In genomic region chr14:21356286-21356685, GRCm38 (mm10) we compare ENCODE assay signal across 28 mouse cellular contexts.
DNase-seq lines count a peak whose midpoint lies in the region; ATAC-seq and TF ChIP-seq lines count a peak whose summit lies in the region.
"Had no signal": no experiment of that assay in that cellular context is flagged by ENCODE, and none has a peak within 500 bp of the region (broad histone marks: within the 10 kb centered on the region; RNA-seq: fewer than 3 reads in every experiment).

No protein-coding gene starts in this region.

- ATAC-seq in kidney, postnatal 0 days (replicated peaks; ENCODE audit: low FRiP score, low read depth) = no peak
- peak; percentile 76; the same call in 1 of the 2 replicates for ATAC-seq in lung, embryonic 15.5 days (ENCODE audit: borderline replicate concordance, extremely low read depth, low FRiP score, low TSS enrichment)
- ATAC-seq in lung, postnatal 0 days = no peak
- ATAC-seq in limb, embryonic 14.5 days (ENCODE audit: low FRiP score, low read depth) = peak; percentile 65; the same call in 1 of the 2 replicates
- peak; percentile 78; the same call in 1 of the 2 replicates for ATAC-seq in stomach, embryonic 16.5 days (ENCODE audit: insufficient read depth, low FRiP score)
- ATAC-seq: forebrain, embryonic 14.5 days; forebrain, postnatal 0 days; Patski had no signal

- no peak overlapping the region for H3K27ac ChIP-seq in kidney, postnatal 0 days
- no peak overlapping the region for H3K27ac ChIP-seq in lung, embryonic 15.5 days
- no peak overlapping the region for H3K27ac ChIP-seq in lung, postnatal 0 days (ENCODE audit: low read length)
- no peak overlapping the region for H3K27ac ChIP-seq in limb, embryonic 14.5 days (replicated peaks; ENCODE audit: low read depth, low read length)
- no peak overlapping the region for H3K27ac ChIP-seq in stomach, embryonic 16.5 days (ENCODE audit: low read length)
- H3K27ac ChIP-seq: embryonic facial prominence, embryonic 12.5 days; embryonic facial prominence, embryonic 15.5 days; heart, embryonic 15.5 days; hindbrain, embryonic 10.5 days; hindbrain, embryonic 13.5 days had no signal

- TF ChIP-seq POLR2A in limb, embryonic 14.5 days (IDR thresholded peaks at IDR 0.05; ENCODE audit: borderline replicate concordance, extremely low read depth, insufficient read depth, insufficient read length) = no peak

- DNase-seq in kidney, postnatal 0 days (ENCODE audit: low spot score) = peak; percentile 72
- no peak for DNase-seq in kidney, adult 8-10 months
- no peak for DNase-seq in lung, postnatal 0 days (ENCODE audit: low spot score)
- peak; percentile 84 for DNase-seq in limb, embryonic 14.5 days (ENCODE audit: low spot score)
- DNase-seq in frontal cortex, adult 2 months (ENCODE audit: extremely low spot score in 1 of 2, low spot score in 1 of 2) = no peak
- DNase-seq: adrenal gland, adult 2 months; adrenal gland, postnatal 14 days; B cell, adult 2 months; cerebellum, adult 11 months; cerebellum, adult 2 months; cerebellum, adult 9-11 months; cerebellum, postnatal 25 days; forebrain, postnatal 0 days; gastrocnemius, postnatal 25 days; heart, adult 18-20 months; heart, postnatal 10 days; heart, postnatal 36 days had no signal

- no peaks in the 10 kb centered on the region for H3K9me3 ChIP-seq in kidney, postnatal 0 days (replicated peaks; ENCODE audit: low read length)
- no peaks in the 10 kb centered on the region for H3K9me3 ChIP-seq in lung, embryonic 15.5 days
- H3K9me3 ChIP-seq in lung, postnatal 0 days (ENCODE audit: low read length) = no peaks in the 10 kb centered on the region
- no peaks in the 10 kb centered on the region for H3K9me3 ChIP-seq in limb, embryonic 14.5 days (ENCODE audit: control insufficient read depth, low read length)
- peaks cover 4% of the 10 kb centered on the region; the same call in 1 of the 2 replicates for H3K9me3 ChIP-seq in stomach, embryonic 16.5 days (replicated peaks; ENCODE audit: control insufficient read depth, low read length)
- H3K9me3 ChIP-seq: embryonic facial prominence, embryonic 12.5 days; embryonic facial prominence, embryonic 15.5 days; heart, embryonic 12.5 days; heart, embryonic 15.5 days; hindbrain, embryonic 10.5 days; hindbrain, embryonic 13.5 days had no signal

- H3K4me1 ChIP-seq in kidney, postnatal 0 days (replicated peaks; ENCODE audit: insufficient read depth, low read length) = no peaks in the 10 kb centered on the region
- peaks cover 4% of the 10 kb centered on the region; the same call in 1 of the 2 replicates for H3K4me1 ChIP-seq in lung, embryonic 15.5 days
- no peaks in the 10 kb centered on the region for H3K4me1 ChIP-seq in lung, postnatal 0 days (ENCODE audit: insufficient read depth, low read depth, low read length)
- peaks cover 27% of the 10 kb centered on the region for H3K4me1 ChIP-seq in limb, embryonic 14.5 days (ENCODE audit: control insufficient read depth, insufficient read depth, low read length)
- no peaks in the 10 kb centered on the region for H3K4me1 ChIP-seq in stomach, embryonic 16.5 days (ENCODE audit: control insufficient read depth, insufficient read depth, low read length)
- H3K4me1 ChIP-seq: embryonic facial prominence, embryonic 12.5 days; embryonic facial prominence, embryonic 15.5 days had no signal

- H3K4me3 ChIP-seq in kidney, postnatal 0 days (replicated peaks; ENCODE audit: low read depth, low read length) = no peak overlapping the region
- H3K4me3 ChIP-seq in lung, embryonic 15.5 days = no peak overlapping the region
- no peak overlapping the region for H3K4me3 ChIP-seq in lung, postnatal 0 days (ENCODE audit: low read depth, low read length)
- H3K4me3 ChIP-seq in limb, embryonic 14.5 days (replicated peaks; ENCODE audit: low read length) = no peak overlapping the region
- H3K4me3 ChIP-seq in stomach, embryonic 16.5 days (replicated peaks; ENCODE audit: low read length) = no peak overlapping the region
- H3K4me3 ChIP-seq: embryonic facial prominence, embryonic 12.5 days; embryonic facial prominence, embryonic 15.5 days; heart, embryonic 12.5 days; heart, embryonic 15.5 days; hindbrain, embryonic 10.5 days; hindbrain, embryonic 13.5 days had no signal

- no peak overlapping the region for H3K4me2 ChIP-seq in kidney, postnatal 0 days (ENCODE audit: low read length)
- no peak overlapping the region for H3K4me2 ChIP-seq in lung, embryonic 15.5 days
- no peak overlapping the region for H3K4me2 ChIP-seq in lung, postnatal 0 days (replicated peaks; ENCODE audit: low read depth, low read length)
- H3K4me2 ChIP-seq in limb, embryonic 14.5 days (replicated peaks; ENCODE audit: low read depth, low read length, severe bottlenecking) = no peak overlapping the region
- H3K4me2 ChIP-seq in stomach, embryonic 16.5 days (ENCODE audit: low read depth, low read length) = no peak overlapping the region
- H3K4me2 ChIP-seq: embryonic facial prominence, embryonic 12.5 days; embryonic facial prominence, embryonic 15.5 days; heart, embryonic 12.5 days; heart, embryonic 15.5 days; hindbrain, embryonic 13.5 days had no signal

- no peaks in the 10 kb centered on the region for H3K27me3 ChIP-seq in kidney, postnatal 0 days (ENCODE audit: insufficient read depth, low read length)
- H3K27me3 ChIP-seq in lung, embryonic 15.5 days = no peaks in the 10 kb centered on the region
- no peaks in the 10 kb centered on the region for H3K27me3 ChIP-seq in lung, postnatal 0 days (replicated peaks; ENCODE audit: insufficient read depth, low read length)
- no peaks in the 10 kb centered on the region for H3K27me3 ChIP-seq in limb, embryonic 14.5 days (ENCODE audit: control insufficient read depth, insufficient read depth, low read length)
- H3K27me3 ChIP-seq in stomach, embryonic 16.5 days (ENCODE audit: control insufficient read depth, insufficient read depth, low read length) = no peaks in the 10 kb centered on the region
- H3K27me3 ChIP-seq: CH12.LX; embryonic facial prominence, embryonic 12.5 days; embryonic facial prominence, embryonic 15.5 days; heart, embryonic 12.5 days; heart, embryonic 15.5 days; hindbrain, embryonic 13.5 days; Patski had no signal

- WGBS in kidney, postnatal 0 days = 58% methylated on average over 1 of the region's 1 CpGs
- 42% methylated on average over 1 of the region's 1 CpGs for WGBS in lung, embryonic 15.5 days
- 37% methylated on average over 1 of the region's 1 CpGs for WGBS in lung, postnatal 0 days
- WGBS in limb, embryonic 14.5 days = 21% methylated on average over 1 of the region's 1 CpGs
- WGBS in stomach, embryonic 16.5 days = 42% methylated on average over 1 of the region's 1 CpGs

- no peak overlapping the region for H3K9ac ChIP-seq in kidney, postnatal 0 days (ENCODE audit: low read depth, low read length)
- H3K9ac ChIP-seq in lung, embryonic 15.5 days = no peak overlapping the region
- H3K9ac ChIP-seq in lung, postnatal 0 days (replicated peaks; ENCODE audit: low read depth) = no peak overlapping the region
- H3K9ac ChIP-seq in limb, embryonic 14.5 days (ENCODE audit: low read depth, low read length, severe bottlenecking) = no peak overlapping the region
- H3K9ac ChIP-seq in stomach, embryonic 16.5 days (ENCODE audit: low read length) = no peak overlapping the region
- H3K9ac ChIP-seq: embryonic facial prominence, embryonic 12.5 days; embryonic facial prominence, embryonic 15.5 days; forebrain, postnatal 0 days; heart, embryonic 12.5 days; heart, embryonic 15.5 days; hindbrain, embryonic 13.5 days had no signal

- no peaks in the 10 kb centered on the region for H3K36me3 ChIP-seq in kidney, postnatal 0 days (ENCODE audit: insufficient read depth, low read length)
- no peaks in the 10 kb centered on the region for H3K36me3 ChIP-seq in lung, embryonic 15.5 days
- no peaks in the 10 kb centered on the region for H3K36me3 ChIP-seq in lung, postnatal 0 days (ENCODE audit: insufficient read depth, low read length)
- no peaks in the 10 kb centered on the region for H3K36me3 ChIP-seq in limb, embryonic 14.5 days (ENCODE audit: control insufficient read depth, insufficient read depth, low read length)
- H3K36me3 ChIP-seq in stomach, embryonic 16.5 days (ENCODE audit: control insufficient read depth, insufficient read depth, low read length) = no peaks in the 10 kb centered on the region
- H3K36me3 ChIP-seq: embryonic facial prominence, embryonic 12.5 days; embryonic facial prominence, embryonic 15.5 days; heart, embryonic 15.5 days; hindbrain, embryonic 10.5 days; hindbrain, embryonic 13.5 days had no signal

- TF ChIP-seq EP300 in lung, postnatal 0 days (IDR thresholded peaks at IDR 0.05) = no peak

- TF ChIP-seq CTCF in kidney, postnatal 0 days (IDR thresholded peaks at IDR 0.05; ENCODE audit: low read depth) = no peak
- TF ChIP-seq CTCF in lung, postnatal 0 days (IDR thresholded peaks at IDR 0.05) = no peak

Comparison
In these comparisons a context has a peak if more than half of its experiments do, and no peak if none do; other contexts are left out.
1. ATAC-seq: peak in lung, embryonic 15.5 days (single experiment), limb, embryonic 14.5 days (single experiment) and stomach, embryonic 16.5 days (single experiment); none in kidney, postnatal 0 days (single experiment) and lung, postnatal 0 days (single experiment).
2. DNase-seq: peak in kidney, postnatal 0 days (single experiment) and limb, embryonic 14.5 days (single experiment); none in kidney, adult 8-10 months (0 of 2), lung, postnatal 0 days (single experiment) and frontal cortex, adult 2 months (0 of 2).